Mouse (Mus musculus): ENCODE measurements around the gene Gm21083.
"Not testable (repeated sequence)": the region's sequence is repeated elsewhere in the genome, so short reads cannot be mapped to it uniquely, and the experiment has no call there.

The Gm21083 gene

DNA sequence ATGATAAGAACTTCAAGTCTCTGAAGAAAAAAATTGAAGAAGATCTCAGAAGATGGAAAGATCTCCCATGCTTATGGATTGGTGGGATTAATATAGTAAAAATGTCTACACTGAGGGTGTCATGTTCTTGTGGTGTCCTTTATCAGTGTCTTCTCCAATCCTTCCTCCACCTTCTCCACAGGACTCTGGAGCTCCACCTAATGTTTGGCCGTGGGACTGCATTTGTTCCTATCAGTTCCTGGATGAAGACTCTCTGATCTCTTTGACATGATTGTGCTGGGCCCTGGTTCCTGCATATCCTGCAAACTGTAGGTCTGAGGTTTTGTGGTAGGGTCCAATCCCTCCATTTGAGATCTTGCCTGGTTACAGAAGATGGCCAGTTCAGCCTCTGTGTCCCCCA lies 51.0 kb downstream of the Gm21083 start:
- DNase-seq (ENCODE audit: low read depth): not testable (repeated sequence)

GRCm38 (mm10) chr5:15630068-15630467 lies 52.9 kb downstream of the Gm21083 start:
- not testable (repeated sequence) for DNase-seq (ENCODE audit: low read depth)

All from c-Kit-positive CD71-negative TER-119-negative erythroid progenitor cells, embryonic 14.5 days (primary cell).